Mouse (Mus musculus): ENCODE measurements around the gene Grap. TPM values are rescaled to one million over a fixed set of nuclear protein-coding genes. Genes with fewer than 3 reads are reported as not detected.
A peak's percentile ranks its signal among the peaks of the same experiment; 100 is the strongest.

Gene Grap
- polyA plus RNA-seq, 1 experiment from 2014 or later, result 7.1 TPM

- Histone ChIP-seq H3K27me3 (replicated peaks) (no peaks in the 10 kb centered on the region), H3K9ac (no peak overlapping the region), H3K4me1 (replicated peaks) (peaks cover 25% of the 10 kb centered on the region; the same call in 1 of the 2 replicates), H3K4me2 (replicated peaks) (no peak overlapping the region), H3K27ac (no peak overlapping the region), H3K9me3 (no peaks in the 10 kb centered on the region), H3K36me3 (no peaks in the 10 kb centered on the region), H3K4me3 (replicated peaks) (no peak overlapping the region)
- no peak for ATAC-seq
- WGBS, result 79% methylated on average over 4 of the region's 4 CpGs
Observed at GRCm38 (mm10) chr11:61677709-61678108, 24.6 kb downstream of the Grap start.

GRCm38 (mm10) chr11:61679091-61679866, 26.2 kb downstream of the Grap start:
- Histone ChIP-seq H3K9ac (no peak overlapping the region), H3K36me3 (no peaks in the 10 kb centered on the region), H3K27me3 (replicated peaks) (0 out of 2 replicates have a peak, but pooled peaks cover 5% of the 10 kb centered on the region), H3K4me1 (replicated peaks) (peaks cover 27% of the 10 kb centered on the region; the same call in 1 of the 2 replicates), H3K4me3 (replicated peaks) (no peak overlapping the region), H3K9me3 (no peaks in the 10 kb centered on the region), H3K27ac (no peak overlapping the region), H3K4me2 (replicated peaks) (no peak overlapping the region)
- WGBS, result 51% methylated on average over 4 of the region's 4 CpGs
- no peak for ATAC-seq

GRCm38 (mm10) chr11:61683907-61684731, 31.1 kb downstream of the Grap start, which contains the start of gene Fam83g:
Gene Fam83g, plus strand, starts transcription at chr11:61684091.
- Histone ChIP-seq H3K27ac (peak within 1 kb of the TSS; percentile 75), H3K27me3 (replicated peaks) (peaks cover 19% of the 10 kb centered on the region), H3K9me3 (no peaks in the 10 kb centered on the region), H3K36me3 (no peaks in the 10 kb centered on the region), H3K4me1 (replicated peaks) (peaks cover 27% of the 10 kb centered on the region), H3K9ac (peak within 1 kb of the TSS; percentile 41), H3K4me3 (replicated peaks) (peak within 1 kb of the TSS; percentile 46), H3K4me2 (replicated peaks) (peak within 1 kb of the TSS; percentile 78)
- 1% methylated on average over 76 of the region's 76 CpGs for WGBS
- peak; percentile 93 for ATAC-seq

- no peak for ATAC-seq
- WGBS, result 62% methylated on average over 8 of the region's 8 CpGs
- H3K4me1 ChIP-seq (replicated peaks), result peaks cover 27% of the 10 kb centered on the region
- H3K4me2 ChIP-seq (replicated peaks), result peak overlapping the region; percentile 78
- H3K9ac ChIP-seq, result peak overlapping the region; percentile 41
- no peaks in the 10 kb centered on the region for H3K9me3 ChIP-seq
- H3K36me3 ChIP-seq, result no peaks in the 10 kb centered on the region
- H3K27ac ChIP-seq, result no peak overlapping the region
- peak overlapping the region; percentile 46 for H3K4me3 ChIP-seq (replicated peaks)
- peaks cover 19% of the 10 kb centered on the region for H3K27me3 ChIP-seq (replicated peaks)
Observed at GRCm38 (mm10) chr11:61685119-61685725, 32.2 kb downstream of the Grap start.

GRCm38 (mm10) chr11:61686141-61686540, 33.1 kb downstream of the Grap start:
- ATAC-seq, result no peak
- H3K9ac ChIP-seq, result no peak overlapping the region
- peaks cover 27% of the 10 kb centered on the region for H3K4me1 ChIP-seq (replicated peaks)
- 37% methylated on average over 2 of the region's 2 CpGs for WGBS
- no peaks in the 10 kb centered on the region for H3K9me3 ChIP-seq
- peaks cover 19% of the 10 kb centered on the region for H3K27me3 ChIP-seq (replicated peaks)
- no peak overlapping the region; the same call in 1 of the 2 replicates for H3K4me3 ChIP-seq (replicated peaks)
- no peaks in the 10 kb centered on the region for H3K36me3 ChIP-seq
- H3K27ac ChIP-seq, result no peak overlapping the region
- peak overlapping the region; percentile 78 for H3K4me2 ChIP-seq (replicated peaks)

- H3K4me2 ChIP-seq (replicated peaks), result peak overlapping the region; percentile 78; the same call in 1 of the 2 replicates
Observed at GRCm38 (mm10) chr11:61686906-61687453, 33.9 kb downstream of the Grap start.

GRCm38 (mm10) chr11:61687595-61687994, 34.5 kb downstream of the Grap start:
- Histone ChIP-seq H3K27me3 (replicated peaks) (peaks cover 19% of the 10 kb centered on the region), H3K27ac (no peak overlapping the region), H3K9ac (no peak overlapping the region), H3K9me3 (no peaks in the 10 kb centered on the region), H3K4me2 (replicated peaks) (no peak overlapping the region), H3K4me1 (replicated peaks) (peaks cover 27% of the 10 kb centered on the region), H3K4me3 (replicated peaks) (no peak overlapping the region), H3K36me3 (no peaks in the 10 kb centered on the region)
- no peak for ATAC-seq
- WGBS, result 31% methylated on average over 2 of the region's 2 CpGs

More at GRCm38 (mm10) chr11:61686906-61687453, 33.9 kb downstream of the Grap start:
- Histone ChIP-seq H3K9me3 (no peaks in the 10 kb centered on the region), H3K36me3 (no peaks in the 10 kb centered on the region), H3K4me3 (replicated peaks) (no peak overlapping the region), H3K9ac (no peak overlapping the region), H3K27me3 (replicated peaks) (peaks cover 19% of the 10 kb centered on the region), H3K4me1 (replicated peaks) (peaks cover 27% of the 10 kb centered on the region), H3K27ac (no peak overlapping the region)
- WGBS, result 55% methylated on average over 10 of the region's 10 CpGs
- no peak for ATAC-seq

- no peaks in the 10 kb centered on the region for H3K27me3 ChIP-seq (replicated peaks)
- no peak overlapping the region for H3K27ac ChIP-seq
- H3K4me1 ChIP-seq (replicated peaks), result no peaks in the 10 kb centered on the region
- H3K9ac ChIP-seq, result no peak overlapping the region
- no peak overlapping the region for H3K4me2 ChIP-seq (replicated peaks)
- H3K36me3 ChIP-seq, result no peaks in the 10 kb centered on the region
- no peak for ATAC-seq
- no peak overlapping the region for H3K4me3 ChIP-seq (replicated peaks)
- WGBS, result 85% methylated on average over 5 of the region's 5 CpGs
- H3K9me3 ChIP-seq, result no peaks in the 10 kb centered on the region
Observed at GRCm38 (mm10) chr11:61692996-61693395, 39.9 kb downstream of the Grap start.

GRCm38 (mm10) chr11:61698852-61699251, 45.8 kb downstream of the Grap start:
- Histone ChIP-seq H3K36me3 (peaks cover 5% of the 10 kb centered on the region; the same call in 1 of the 2 replicates), H3K27ac (no peak overlapping the region), H3K4me1 (replicated peaks) (peaks cover 7% of the 10 kb centered on the region; the same call in 1 of the 2 replicates), H3K4me3 (replicated peaks) (no peak overlapping the region), H3K9ac (no peak overlapping the region), H3K4me2 (replicated peaks) (no peak overlapping the region), H3K9me3 (no peaks in the 10 kb centered on the region), H3K27me3 (replicated peaks) (no peaks in the 10 kb centered on the region)
- no peak for ATAC-seq

GRCm38 (mm10) chr11:61699460-61699859, 46.4 kb downstream of the Grap start:
- no peak overlapping the region for H3K9ac ChIP-seq
- ATAC-seq, result peak; percentile 50
- peaks cover 7% of the 10 kb centered on the region; the same call in 1 of the 2 replicates for H3K4me1 ChIP-seq (replicated peaks)
- peak overlapping the region; percentile 73 for H3K27ac ChIP-seq
- H3K36me3 ChIP-seq, result peaks cover 5% of the 10 kb centered on the region; the same call in 1 of the 2 replicates
- WGBS, result 74% methylated on average over 5 of the region's 5 CpGs
- H3K27me3 ChIP-seq (replicated peaks), result no peaks in the 10 kb centered on the region
- no peak overlapping the region for H3K4me3 ChIP-seq (replicated peaks)
- no peaks in the 10 kb centered on the region for H3K9me3 ChIP-seq
- H3K4me2 ChIP-seq (replicated peaks), result no peak overlapping the region

GRCm38 (mm10) chr11:61699933-61700332, 46.9 kb downstream of the Grap start:
- H3K9ac ChIP-seq, result no peak overlapping the region
- no peak overlapping the region for H3K4me2 ChIP-seq (replicated peaks)
- no peaks in the 10 kb centered on the region for H3K9me3 ChIP-seq
- 58% methylated on average over 4 of the region's 4 CpGs for WGBS
- no peaks in the 10 kb centered on the region for H3K27me3 ChIP-seq (replicated peaks)
- H3K27ac ChIP-seq, result peak overlapping the region; percentile 73
- H3K4me1 ChIP-seq (replicated peaks), result peaks cover 7% of the 10 kb centered on the region; the same call in 1 of the 2 replicates
- ATAC-seq, result peak; percentile 80
- H3K4me3 ChIP-seq (replicated peaks), result no peak overlapping the region
- peaks cover 5% of the 10 kb centered on the region; the same call in 1 of the 2 replicates for H3K36me3 ChIP-seq

Measured in intestine, embryonic 15.5 days (tissue).